Mouse (Mus musculus): ENCODE data around the gene Rad54l2. TPM values are rescaled to one million over a fixed set of nuclear protein-coding genes. Genes with fewer than 3 reads are reported as not detected.
A peak's percentile ranks its signal among the peaks of the same experiment; 100 is the strongest.

Rad54l2 gene
- polyA plus RNA-seq, 1 experiment from 2014 or later: 5.3 TPM

DNA sequence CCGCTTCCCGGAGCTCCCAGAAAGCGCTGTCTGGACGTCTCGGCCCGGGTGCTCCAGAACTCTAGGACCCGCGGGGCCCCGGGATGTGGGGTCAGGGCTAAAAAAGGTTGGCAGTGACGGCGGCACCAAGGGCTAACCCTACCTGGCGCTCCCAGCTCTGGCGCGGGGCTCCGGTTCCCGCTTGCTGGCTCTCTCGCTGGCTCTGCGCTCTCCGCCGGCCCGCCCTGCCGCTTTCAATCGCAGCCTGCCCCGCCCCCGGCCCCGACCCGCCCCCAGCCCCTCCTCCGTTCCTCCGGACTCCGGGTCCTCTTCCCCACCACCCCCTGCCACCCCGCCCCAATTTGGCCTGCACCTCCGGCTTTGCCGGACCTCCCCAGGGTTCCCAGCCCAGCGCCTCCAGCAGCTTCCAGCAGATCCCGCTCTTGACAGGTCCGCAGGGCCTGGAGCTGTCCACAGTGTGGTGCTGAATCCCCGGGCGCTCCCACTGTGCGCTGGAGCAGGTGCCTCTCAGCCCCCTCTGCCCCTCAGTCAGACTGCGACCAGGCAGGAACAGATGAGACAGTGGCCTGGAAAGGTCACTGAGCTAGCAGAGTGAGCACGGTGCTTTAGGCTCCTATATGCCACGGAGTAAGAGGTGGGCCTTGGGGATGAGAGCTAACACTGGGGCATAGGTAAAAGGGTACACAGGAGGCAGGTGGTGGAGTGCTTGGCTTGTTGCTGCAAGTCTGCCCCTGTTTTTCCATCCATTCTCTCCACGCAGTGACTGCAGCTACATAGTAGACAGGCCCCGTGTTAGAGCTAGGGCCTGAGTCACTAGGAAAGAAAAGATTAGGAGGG lies 132.9 kb downstream of the Rad54l2 start, which contains the start of gene Grm2:
Gene Grm2, minus strand, starts transcription at position 199 of the 837 bp plus-strand sequence.
- H3K4me2 ChIP-seq (ENCODE audit: low read length): peak within 1 kb of the TSS; percentile 94
- ATAC-seq: peak; percentile 85
- peaks cover 18% of the 10 kb centered on the region for H3K4me1 ChIP-seq (ENCODE audit: control insufficient read depth, insufficient read depth, low read depth, low read length)
- H3K27me3 ChIP-seq (replicated peaks; ENCODE audit: control insufficient read depth, insufficient read depth, low read length): no peaks in the 10 kb centered on the region
- H3K36me3 ChIP-seq (ENCODE audit: control insufficient read depth, insufficient read depth, low read length): 0 out of 2 replicates have a peak, but pooled peaks cover 3% of the 10 kb centered on the region
- H3K4me3 ChIP-seq (ENCODE audit: low read length): peak within 1 kb of the TSS; percentile 59
- peak within 1 kb of the TSS; percentile 72 for H3K9ac ChIP-seq (ENCODE audit: low read depth, low read length)
- H3K27ac ChIP-seq (ENCODE audit: low read depth, low read length): no peak within 1 kb of the TSS; the same call in 1 of the 2 replicates
- H3K9me3 ChIP-seq (ENCODE audit: control insufficient read depth, low read length): no peaks in the 10 kb centered on the region
- 1% methylated on average over 37 of the region's 44 CpGs for WGBS

DNA sequence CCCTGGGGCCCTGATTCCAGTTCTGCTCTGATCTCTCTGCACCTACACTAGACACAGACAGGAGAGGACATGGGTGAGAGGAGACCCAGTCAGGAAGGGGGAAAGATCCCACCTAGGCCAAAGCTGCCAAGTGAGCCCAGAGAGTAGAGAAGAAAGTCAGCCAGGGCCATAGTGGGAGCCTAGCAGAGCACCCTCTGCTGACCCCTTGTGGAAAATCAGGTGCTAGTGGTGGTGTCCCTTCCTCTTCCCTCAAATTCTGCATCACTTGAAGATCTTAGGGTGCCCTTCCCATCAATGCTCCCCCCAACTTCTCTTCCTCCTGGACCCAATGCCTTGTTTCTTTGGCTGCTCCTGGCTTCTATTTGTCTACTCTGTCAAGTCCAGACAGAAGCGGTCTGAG lies 136.3 kb downstream of the Rad54l2 start:
- ATAC-seq: no peak
- H3K36me3 ChIP-seq (ENCODE audit: control insufficient read depth, insufficient read depth, low read length): no peaks in the 10 kb centered on the region
- 86% methylated on average over 1 of the region's 1 CpGs for WGBS
- no peak overlapping the region for H3K9ac ChIP-seq (ENCODE audit: low read depth, low read length)
- no peaks in the 10 kb centered on the region for H3K27me3 ChIP-seq (replicated peaks; ENCODE audit: control insufficient read depth, insufficient read depth, low read length)
- H3K4me1 ChIP-seq (ENCODE audit: control insufficient read depth, insufficient read depth, low read depth, low read length): peaks cover 18% of the 10 kb centered on the region
- no peak overlapping the region for H3K4me3 ChIP-seq (ENCODE audit: low read length)
- no peaks in the 10 kb centered on the region for H3K9me3 ChIP-seq (ENCODE audit: control insufficient read depth, low read length)
- H3K4me2 ChIP-seq (ENCODE audit: low read length): no peak overlapping the region
- H3K27ac ChIP-seq (ENCODE audit: low read depth, low read length): no peak overlapping the region

DNA sequence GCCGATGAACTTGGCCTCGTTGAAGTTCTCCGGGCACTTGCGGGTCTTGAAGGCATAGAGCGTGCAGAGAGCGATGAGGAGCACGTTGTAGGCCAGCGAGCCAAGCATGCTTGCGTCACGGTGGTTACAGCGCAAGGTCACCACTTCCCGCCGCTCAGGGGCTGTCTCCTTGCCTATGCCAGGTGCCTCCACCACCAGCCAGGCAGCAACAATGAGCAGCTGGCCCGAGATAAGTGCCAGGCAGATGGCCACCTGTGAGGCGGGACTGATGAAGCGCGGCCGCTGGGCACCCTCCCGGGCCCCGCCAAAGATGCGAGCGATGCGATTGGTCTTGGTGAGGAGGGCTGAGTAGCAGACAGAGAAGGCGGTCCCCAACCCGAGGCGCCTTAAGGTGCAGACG lies 141.8 kb downstream of the Rad54l2 start:
- H3K4me3 ChIP-seq (ENCODE audit: low read length): no peak overlapping the region
- no peaks in the 10 kb centered on the region for H3K4me1 ChIP-seq (ENCODE audit: control insufficient read depth, insufficient read depth, low read depth, low read length)
- H3K9me3 ChIP-seq (ENCODE audit: control insufficient read depth, low read length): no peaks in the 10 kb centered on the region
- no peaks in the 10 kb centered on the region for H3K27me3 ChIP-seq (replicated peaks; ENCODE audit: control insufficient read depth, insufficient read depth, low read length)
- WGBS: 76% methylated on average over 27 of the region's 27 CpGs
- no peak overlapping the region for H3K9ac ChIP-seq (ENCODE audit: low read depth, low read length)
- no peak overlapping the region for H3K27ac ChIP-seq (ENCODE audit: low read depth, low read length)
- peak; percentile 30; the same call in 1 of the 2 replicates for ATAC-seq
- no peak overlapping the region for H3K4me2 ChIP-seq (ENCODE audit: low read length)
- no peaks in the 10 kb centered on the region for H3K36me3 ChIP-seq (ENCODE audit: control insufficient read depth, insufficient read depth, low read length)

DNA sequence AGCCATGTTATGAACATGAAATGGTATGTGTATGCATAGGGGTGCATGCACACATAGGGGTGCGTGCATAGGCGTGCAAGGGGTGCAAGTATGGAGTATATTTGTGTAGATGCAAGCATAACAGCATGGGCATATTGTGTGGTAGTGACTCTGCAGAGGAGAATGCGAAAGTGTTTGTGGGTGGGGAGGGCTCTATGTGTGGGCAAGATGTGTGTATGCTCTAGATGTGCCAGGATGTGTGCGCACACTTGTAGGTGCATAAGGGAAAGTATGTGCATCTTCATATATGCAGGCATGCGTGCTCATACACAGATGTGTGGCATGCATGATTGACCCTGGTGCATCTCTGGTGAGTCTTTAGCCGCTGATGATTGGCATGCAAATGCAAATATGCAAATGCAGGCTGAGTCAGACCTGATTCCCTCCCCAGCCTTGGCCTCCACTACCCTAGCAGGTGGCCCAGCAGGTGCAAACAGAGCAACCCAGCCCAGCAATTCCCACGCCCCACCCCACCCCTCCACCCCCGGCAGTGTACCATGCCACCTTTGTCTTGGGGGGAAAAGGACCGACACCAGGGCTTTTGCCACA lies 143.2 kb downstream of the Rad54l2 start:
- 84% methylated on average over 9 of the region's 9 CpGs for WGBS
- no peak overlapping the region for H3K4me2 ChIP-seq (ENCODE audit: low read length)
- no peaks in the 10 kb centered on the region for H3K36me3 ChIP-seq (ENCODE audit: control insufficient read depth, insufficient read depth, low read length)
- no peaks in the 10 kb centered on the region for H3K4me1 ChIP-seq (ENCODE audit: control insufficient read depth, insufficient read depth, low read depth, low read length)
- H3K9ac ChIP-seq (ENCODE audit: low read depth, low read length): no peak overlapping the region
- H3K27me3 ChIP-seq (replicated peaks; ENCODE audit: control insufficient read depth, insufficient read depth, low read length): no peaks in the 10 kb centered on the region
- H3K27ac ChIP-seq (ENCODE audit: low read depth, low read length): no peak overlapping the region
- no peaks in the 10 kb centered on the region for H3K9me3 ChIP-seq (ENCODE audit: control insufficient read depth, low read length)
- H3K4me3 ChIP-seq (ENCODE audit: low read length): no peak overlapping the region
- ATAC-seq: no peak

DNA sequence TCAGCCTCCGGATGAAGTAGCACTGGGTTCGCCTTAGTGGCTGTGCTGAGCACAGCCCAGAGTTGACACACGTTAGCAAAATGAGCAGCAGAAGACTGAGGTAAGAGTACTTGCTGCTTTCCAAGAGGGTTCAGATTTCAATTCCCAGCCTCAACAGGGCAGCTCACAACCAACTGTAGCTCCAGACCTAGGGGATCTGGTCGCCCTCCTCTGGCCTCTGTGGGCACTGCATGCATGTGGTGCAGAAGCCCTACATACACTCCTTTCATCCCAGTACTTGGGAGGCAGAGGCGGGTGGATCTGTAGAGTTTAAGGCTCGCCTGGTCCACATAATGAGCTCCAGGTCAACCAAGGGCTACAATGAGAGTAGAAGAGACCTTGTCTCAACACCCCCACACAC lies 145.2 kb downstream of the Rad54l2 start:
- Histone ChIP-seq H3K27ac (ENCODE audit: low read depth, low read length) (no peak overlapping the region), H3K27me3 (replicated peaks; ENCODE audit: control insufficient read depth, insufficient read depth, low read length) (no peaks in the 10 kb centered on the region), H3K36me3 (ENCODE audit: control insufficient read depth, insufficient read depth, low read length) (no peaks in the 10 kb centered on the region), H3K4me3 (ENCODE audit: low read length) (no peak overlapping the region), H3K9ac (ENCODE audit: low read depth, low read length) (no peak overlapping the region), H3K4me1 (ENCODE audit: control insufficient read depth, insufficient read depth, low read depth, low read length) (no peaks in the 10 kb centered on the region), H3K4me2 (ENCODE audit: low read length) (no peak overlapping the region), H3K9me3 (ENCODE audit: control insufficient read depth, low read length) (no peaks in the 10 kb centered on the region)
- WGBS: 78% methylated on average over 6 of the region's 6 CpGs
- ATAC-seq: no peak

DNA sequence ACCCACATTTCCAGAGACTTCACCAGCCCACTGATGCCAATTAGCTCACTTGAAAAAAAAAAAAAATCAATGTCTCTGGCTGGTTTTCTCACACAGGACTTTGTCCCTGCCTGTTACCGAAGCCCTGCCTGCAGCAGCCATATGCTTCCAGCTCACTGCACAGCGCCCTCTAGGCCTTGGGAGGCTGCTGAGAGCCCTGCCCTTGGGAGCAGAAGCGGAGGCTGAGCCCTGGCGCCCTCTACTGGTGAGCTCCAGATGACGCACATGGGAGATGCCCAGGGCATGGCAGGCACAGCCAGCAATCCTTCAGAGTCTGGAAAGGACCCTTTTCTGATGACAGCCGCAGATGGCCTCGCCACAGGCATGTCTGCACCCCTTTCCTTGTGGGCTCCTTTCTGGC lies 145.9 kb downstream of the Rad54l2 start:
- H3K36me3 ChIP-seq (ENCODE audit: control insufficient read depth, insufficient read depth, low read length): no peaks in the 10 kb centered on the region
- H3K4me3 ChIP-seq (ENCODE audit: low read length): no peak overlapping the region
- H3K27me3 ChIP-seq (replicated peaks; ENCODE audit: control insufficient read depth, insufficient read depth, low read length): no peaks in the 10 kb centered on the region
- no peak overlapping the region for H3K27ac ChIP-seq (ENCODE audit: low read depth, low read length)
- H3K9me3 ChIP-seq (ENCODE audit: control insufficient read depth, low read length): no peaks in the 10 kb centered on the region
- peak; percentile 24; the same call in 1 of the 2 replicates for ATAC-seq
- no peaks in the 10 kb centered on the region for H3K4me1 ChIP-seq (ENCODE audit: control insufficient read depth, insufficient read depth, low read depth, low read length)
- H3K4me2 ChIP-seq (ENCODE audit: low read length): no peak overlapping the region
- H3K9ac ChIP-seq (ENCODE audit: low read depth, low read length): no peak overlapping the region
- 23% methylated on average over 7 of the region's 7 CpGs for WGBS

DNA sequence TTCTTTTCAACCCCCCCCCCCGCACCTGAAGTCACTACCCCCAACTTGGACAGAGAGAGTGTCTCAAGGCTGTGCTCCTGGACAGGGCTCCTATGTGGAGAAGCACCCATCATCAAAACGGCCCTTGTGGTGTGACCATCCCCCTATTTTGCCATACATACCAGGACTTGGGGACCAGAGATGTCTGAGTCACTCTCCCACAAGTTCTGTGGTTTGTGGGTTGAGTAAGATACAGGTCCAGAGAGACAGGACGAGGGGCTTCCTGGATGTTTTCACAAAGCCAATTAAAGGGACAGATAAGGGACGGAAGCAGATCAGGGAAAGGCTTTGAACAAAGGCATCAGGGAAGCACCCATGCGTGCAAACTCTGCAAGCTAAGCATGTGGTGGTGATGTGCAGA lies 147.6 kb downstream of the Rad54l2 start:
- WGBS: 65% methylated on average over 5 of the region's 5 CpGs
- Histone ChIP-seq H3K27ac (ENCODE audit: low read depth, low read length) (no peak overlapping the region), H3K9me3 (ENCODE audit: control insufficient read depth, low read length) (no peaks in the 10 kb centered on the region), H3K36me3 (ENCODE audit: control insufficient read depth, insufficient read depth, low read length) (no peaks in the 10 kb centered on the region), H3K9ac (ENCODE audit: low read depth, low read length) (no peak overlapping the region), H3K27me3 (replicated peaks; ENCODE audit: control insufficient read depth, insufficient read depth, low read length) (no peaks in the 10 kb centered on the region), H3K4me2 (ENCODE audit: low read length) (no peak overlapping the region), H3K4me1 (ENCODE audit: control insufficient read depth, insufficient read depth, low read depth, low read length) (no peaks in the 10 kb centered on the region), H3K4me3 (ENCODE audit: low read length) (no peak overlapping the region)
- no peak for ATAC-seq

DNA sequence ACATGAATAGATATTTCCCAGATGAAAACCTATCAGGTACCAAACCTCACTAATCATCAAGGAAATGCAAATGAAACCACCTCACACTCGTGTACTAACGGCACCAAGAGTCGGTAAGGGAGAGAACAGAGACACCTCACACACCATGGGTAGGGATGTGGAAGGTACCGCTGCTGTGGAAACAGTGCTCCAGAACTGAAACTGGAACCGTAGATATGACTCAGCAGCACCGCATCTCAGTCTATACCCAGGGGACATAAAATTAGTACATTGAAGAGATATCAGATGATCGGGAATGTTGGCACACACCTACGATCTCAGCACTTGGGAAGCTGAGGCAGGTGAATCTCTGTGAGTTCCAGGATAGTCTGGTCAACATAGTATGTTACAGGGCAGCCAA lies 150.8 kb downstream of the Rad54l2 start:
- Histone ChIP-seq H3K4me1 (ENCODE audit: control insufficient read depth, insufficient read depth, low read depth, low read length) (no peaks in the 10 kb centered on the region), H3K27ac (ENCODE audit: low read depth, low read length) (no peak overlapping the region), H3K27me3 (replicated peaks; ENCODE audit: control insufficient read depth, insufficient read depth, low read length) (no peaks in the 10 kb centered on the region), H3K9ac (ENCODE audit: low read depth, low read length) (no peak overlapping the region), H3K4me2 (ENCODE audit: low read length) (no peak overlapping the region), H3K9me3 (ENCODE audit: control insufficient read depth, low read length) (no peaks in the 10 kb centered on the region), H3K4me3 (ENCODE audit: low read length) (no peak overlapping the region), H3K36me3 (ENCODE audit: control insufficient read depth, insufficient read depth, low read length) (no peaks in the 10 kb centered on the region)
- no peak for ATAC-seq
- 92% methylated on average over 8 of the region's 8 CpGs for WGBS
